27 mouse cellular contexts compared by ENCODE assay signal in the genomic region with DNA sequence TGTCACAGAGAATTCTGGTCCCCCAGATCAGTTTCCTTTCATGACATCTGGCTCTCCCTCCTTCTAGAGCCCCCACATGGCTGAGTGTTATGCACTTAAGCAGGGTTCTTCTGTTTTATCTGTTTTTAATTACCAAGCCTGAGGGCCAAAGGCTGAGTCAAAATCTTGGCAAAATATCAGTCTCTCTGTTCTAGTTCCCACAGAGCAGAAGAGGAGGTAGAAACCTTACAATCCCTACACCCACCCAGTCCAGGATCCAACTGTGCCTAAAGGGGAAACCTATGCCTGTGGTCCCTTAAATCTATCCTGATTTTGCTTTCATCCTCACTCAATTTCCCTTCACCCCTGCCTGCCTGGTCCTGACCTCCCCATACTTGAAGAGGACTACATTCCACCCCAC.
DNase-seq lines count a peak whose midpoint lies in the region; ATAC-seq and TF ChIP-seq lines count a peak whose summit lies in the region.
"Had no signal": no experiment of that assay in that cellular context is flagged by ENCODE, and none has a peak within 500 bp of the region (broad histone marks: within the 10 kb centered on the region; RNA-seq: fewer than 3 reads in every experiment).

No protein-coding gene starts in this region.

- ATAC-seq in kidney, embryonic 16.5 days (ENCODE audit: low FRiP score, low TSS enrichment): no peak
- peak; percentile 34; the same call in 1 of the 2 replicates for ATAC-seq in embryonic facial prominence, embryonic 15.5 days (ENCODE audit: insufficient number of reproducible peaks, low FRiP score, low TSS enrichment, low read depth)
- no peak for ATAC-seq in hindbrain, embryonic 13.5 days (ENCODE audit: low FRiP score)
- ATAC-seq: CD4-positive, CD25-positive, alpha-beta regulatory T cell, adult 4 months; forebrain, embryonic 13.5 days; forebrain, embryonic 16.5 days; hindbrain, embryonic 16.5 days had no signal

- H3K27me3 ChIP-seq in kidney, embryonic 16.5 days (ENCODE audit: insufficient read depth, low read length): no peaks in the 10 kb centered on the region
- no peaks in the 10 kb centered on the region for H3K27me3 ChIP-seq in embryonic facial prominence, embryonic 15.5 days
- no peaks in the 10 kb centered on the region for H3K27me3 ChIP-seq in hindbrain, embryonic 13.5 days
- H3K27me3 ChIP-seq: forebrain, embryonic 13.5 days; heart, embryonic 13.5 days; hindbrain, embryonic 12.5 days had no signal

- H3K4me2 ChIP-seq in kidney, embryonic 16.5 days (replicated peaks; ENCODE audit: low read depth, low read length): no peak overlapping the region
- H3K4me2 ChIP-seq in embryonic facial prominence, embryonic 15.5 days (replicated peaks): no peak overlapping the region
- no peak overlapping the region for H3K4me2 ChIP-seq in hindbrain, embryonic 13.5 days
- H3K4me2 ChIP-seq: forebrain, embryonic 13.5 days; heart, embryonic 13.5 days; hindbrain, embryonic 12.5 days had no signal

- TF ChIP-seq POLR2A in brain, embryonic 14.5 days (IDR thresholded peaks at IDR 0.05; ENCODE audit: borderline replicate concordance, extremely low read depth, insufficient read depth, insufficient read length, poor library complexity, severe bottlenecking): no peak

- H3K27ac ChIP-seq in kidney, embryonic 16.5 days (ENCODE audit: low read length): no peak overlapping the region
- peak overlapping the region; percentile 55; the same call in 1 of the 2 replicates for H3K27ac ChIP-seq in embryonic facial prominence, embryonic 15.5 days (replicated peaks)
- H3K27ac ChIP-seq in hindbrain, embryonic 13.5 days: no peak overlapping the region
- H3K27ac ChIP-seq: forebrain, embryonic 10.5 days; forebrain, embryonic 13.5 days; heart, adult 2 months; heart, embryonic 10.5 days; heart, embryonic 13.5 days; hindbrain, embryonic 12.5 days had no signal

- H3K4me1 ChIP-seq in kidney, embryonic 16.5 days (ENCODE audit: insufficient read depth, low read length): no peaks in the 10 kb centered on the region
- H3K4me1 ChIP-seq in embryonic facial prominence, embryonic 15.5 days: peaks cover 15% of the 10 kb centered on the region
- H3K4me1 ChIP-seq in hindbrain, embryonic 13.5 days (replicated peaks): no peaks in the 10 kb centered on the region
- H3K4me1 ChIP-seq: forebrain, embryonic 10.5 days; forebrain, embryonic 13.5 days; heart, embryonic 10.5 days; hindbrain, embryonic 12.5 days had no signal

- H3K9ac ChIP-seq in kidney, embryonic 16.5 days (replicated peaks; ENCODE audit: low read length): no peak overlapping the region
- H3K9ac ChIP-seq in embryonic facial prominence, embryonic 15.5 days: no peak overlapping the region
- no peak overlapping the region for H3K9ac ChIP-seq in hindbrain, embryonic 13.5 days
- H3K9ac ChIP-seq: forebrain, embryonic 13.5 days; heart, embryonic 13.5 days; hindbrain, embryonic 12.5 days had no signal

- peak; percentile 35 for DNase-seq in kidney, adult 9 months
- peak; percentile 1 for DNase-seq in brain, embryonic 14.5 days (ENCODE audit: low read depth)
- no peak for DNase-seq in urinary bladder, postnatal 36 days (ENCODE audit: low spot score in 2 of 2)
- DNase-seq: adrenal gland, adult 2 months; adrenal gland, postnatal 14 days; cerebellum, adult 11-12 months; cerebellum, adult 8-10 months; cerebellum, postnatal 10 days; cerebellum, postnatal 36 days; embryo, embryonic 11 days; gastrocnemius, postnatal 10 days; gastrocnemius, postnatal 36 days; heart, adult 2 months; heart, postnatal 14 days; heart, postnatal 4 days had no signal

- no peak for TF ChIP-seq CTCF in brain, embryonic 14.5 days (IDR thresholded peaks at IDR 0.05; ENCODE audit: borderline replicate concordance, extremely low read depth, insufficient read depth, insufficient read length)

- H3K9me3 ChIP-seq in kidney, embryonic 16.5 days (ENCODE audit: low read length): no peaks in the 10 kb centered on the region
- no peaks in the 10 kb centered on the region for H3K9me3 ChIP-seq in embryonic facial prominence, embryonic 15.5 days (replicated peaks)
- no peaks in the 10 kb centered on the region for H3K9me3 ChIP-seq in hindbrain, embryonic 13.5 days
- H3K9me3 ChIP-seq: forebrain, embryonic 10.5 days; forebrain, embryonic 13.5 days; heart, embryonic 10.5 days; heart, embryonic 13.5 days; hindbrain, embryonic 12.5 days had no signal

- no peaks in the 10 kb centered on the region for H3K36me3 ChIP-seq in kidney, embryonic 16.5 days (ENCODE audit: insufficient read depth, low read length)
- H3K36me3 ChIP-seq in embryonic facial prominence, embryonic 15.5 days: no peaks in the 10 kb centered on the region
- no peaks in the 10 kb centered on the region for H3K36me3 ChIP-seq in hindbrain, embryonic 13.5 days
- H3K36me3 ChIP-seq: forebrain, embryonic 10.5 days; heart, embryonic 10.5 days; heart, embryonic 13.5 days; hindbrain, embryonic 12.5 days had no signal

- H3K4me3 ChIP-seq in kidney, embryonic 16.5 days (ENCODE audit: low read length): no peak overlapping the region
- H3K4me3 ChIP-seq in embryonic facial prominence, embryonic 15.5 days (replicated peaks): no peak overlapping the region
- H3K4me3 ChIP-seq in hindbrain, embryonic 13.5 days: no peak overlapping the region
- H3K4me3 ChIP-seq: erythroblast, embryonic 14.5 days; forebrain, embryonic 10.5 days; forebrain, embryonic 13.5 days; heart, adult 2 months; heart, embryonic 10.5 days; heart, embryonic 13.5 days; hindbrain, embryonic 12.5 days had no signal

Comparison
In these comparisons a context has a peak if more than half of its experiments do, and no peak if none do; other contexts are left out.
1. DNase-seq: peak in kidney, adult 9 months (single experiment) and brain, embryonic 14.5 days (single experiment); none in urinary bladder, postnatal 36 days (0 of 2).